Mouse (Mus musculus) adrenal gland, postnatal 25 days (tissue): ENCODE measurements at regions not wholly inside any gene's neighbourhood (a gene's known extent, or its start where the extent isn't known, plus 50 kb on each side); places are given as distances from the start of the nearest gene placed in this dataset.

Experiments used
- DNase-seq: peaks from one replicate; pipeline ENCODE4 v3.0.0; 2021; ENCODE audit warnings: mixed read lengths

DNA sequence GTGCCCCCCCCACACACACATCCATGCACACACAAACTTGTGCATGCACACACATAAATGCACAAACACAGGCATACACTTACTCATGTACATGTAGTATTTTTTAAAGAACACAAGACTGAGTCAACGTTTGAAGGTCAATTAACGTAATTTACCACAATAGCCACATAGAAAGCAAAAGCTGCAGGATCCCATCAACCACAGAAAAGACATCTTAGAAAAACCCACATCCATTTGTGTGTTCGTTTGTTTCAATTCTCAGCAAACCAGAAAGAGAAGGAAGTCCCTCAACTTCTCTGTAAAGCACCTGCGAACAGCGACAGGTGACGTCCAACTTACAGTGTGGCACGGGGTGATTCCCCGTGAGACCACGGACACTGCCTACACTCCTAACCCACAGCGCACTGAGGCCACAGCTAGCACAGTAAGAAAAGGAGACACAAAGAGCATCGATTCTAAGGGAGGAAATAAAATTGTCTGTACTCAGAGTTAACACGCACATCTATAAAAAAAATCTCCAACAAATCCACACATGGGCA, 53.8 kb downstream of the Dio3 start:
- no peak for DNase-seq

DNA sequence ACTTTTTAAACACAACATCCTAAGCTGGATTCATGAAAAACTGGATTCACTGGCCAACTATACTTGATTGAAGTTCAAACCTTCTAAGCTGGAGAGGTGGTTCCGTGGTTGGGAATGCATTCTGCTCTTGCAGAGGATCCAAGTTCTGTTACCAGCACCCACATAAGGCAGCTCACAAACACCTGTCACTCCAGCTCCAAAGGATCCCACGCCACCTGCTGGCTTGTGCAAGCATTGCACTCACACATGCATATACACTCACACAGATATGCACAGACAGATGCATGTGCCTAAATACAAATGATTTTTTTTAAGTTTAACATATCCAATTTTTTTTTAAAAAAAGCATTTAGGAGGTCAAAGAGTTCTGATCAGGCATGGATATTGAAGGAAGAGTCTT, 55.7 kb downstream of the Dio3 start:
- DNase-seq: no peak

DNA sequence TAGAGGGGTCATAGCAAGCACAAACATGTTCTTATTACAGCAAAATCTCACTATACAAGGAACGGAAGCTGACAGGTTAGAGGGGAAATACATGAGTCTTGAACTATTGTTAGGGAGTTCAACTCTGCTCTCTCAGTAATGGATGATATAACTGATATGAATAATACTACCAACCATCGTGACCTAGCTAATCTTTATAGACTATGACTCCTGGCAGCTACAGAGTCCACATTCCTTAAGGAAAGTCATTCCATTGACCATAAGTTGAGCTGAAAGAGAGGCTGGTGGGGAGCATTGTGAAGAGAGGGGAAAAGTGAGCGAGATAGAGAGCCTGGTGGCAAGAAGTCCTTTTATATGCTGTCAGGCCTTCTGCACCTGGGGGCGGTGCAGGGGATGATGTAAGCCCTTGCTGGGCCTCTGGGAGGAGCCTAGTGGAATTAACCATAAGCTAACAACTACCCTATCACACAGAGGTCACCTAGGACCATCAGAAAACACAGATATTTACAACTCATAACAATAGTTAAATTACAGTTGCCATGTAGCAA, 65.5 kb downstream of the Dio3 start:
- DNase-seq: no peak

DNA sequence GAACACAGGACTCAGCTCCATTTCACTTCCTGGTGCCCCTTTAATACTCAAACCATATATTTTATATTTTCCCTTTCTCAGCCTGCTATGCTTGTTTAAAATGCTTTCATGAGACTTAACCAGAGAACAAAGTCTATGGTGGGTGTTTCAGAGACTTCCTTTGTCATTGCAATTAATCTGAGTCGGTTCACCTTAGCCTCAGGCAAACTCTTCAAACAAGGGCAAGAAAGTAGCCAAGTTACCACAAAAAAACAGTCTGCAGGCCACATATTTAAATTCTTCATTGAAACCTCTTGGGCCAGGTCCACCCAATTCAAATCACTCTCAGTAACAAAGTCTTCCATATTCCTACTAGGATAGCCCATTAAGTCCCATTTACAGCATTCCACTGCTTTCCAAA, 70.8 kb downstream of the Dio3 start:
- no peak for DNase-seq

DNA sequence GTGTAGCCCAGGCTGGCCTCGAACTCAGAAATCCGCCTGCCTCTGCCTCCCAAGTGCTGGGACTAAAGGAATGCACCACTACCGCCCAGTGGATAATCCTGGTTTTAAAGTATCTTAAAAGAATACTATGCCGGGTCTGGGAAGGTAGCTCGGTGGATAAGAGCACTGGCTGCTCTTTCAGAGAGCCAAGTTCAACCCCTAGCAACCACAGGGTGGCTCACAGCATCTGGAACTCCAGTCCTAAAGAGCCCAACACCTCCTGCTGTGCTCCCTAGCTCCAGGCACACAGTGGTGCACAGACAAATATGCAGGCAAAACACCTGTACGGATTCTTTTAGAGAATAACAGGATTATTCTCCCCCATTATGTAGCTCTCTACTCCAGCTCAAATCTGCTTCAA, 77.0 kb downstream of the Dio3 start:
- no peak for DNase-seq

DNA sequence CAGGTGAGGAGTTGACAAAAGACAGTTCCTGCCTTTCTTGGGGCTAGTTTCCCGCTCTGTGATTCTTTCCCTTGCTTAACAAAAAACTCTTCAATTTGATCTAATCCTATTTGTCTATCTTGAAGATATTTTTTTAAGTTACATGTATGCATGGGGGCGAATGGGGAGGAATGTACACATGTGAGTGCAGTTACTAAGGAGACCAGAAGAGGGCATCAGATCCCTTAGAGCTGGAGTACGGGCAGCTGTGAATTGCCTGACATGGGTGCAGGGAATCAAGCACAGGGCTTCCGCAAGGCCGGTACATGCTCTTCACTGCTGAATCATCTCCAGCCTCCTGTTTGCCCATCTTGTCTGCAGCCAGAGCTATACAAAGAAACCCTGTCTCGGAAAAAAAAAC, 79.8 kb upstream of the Ppp2r5c start:
- no peak for DNase-seq

DNA sequence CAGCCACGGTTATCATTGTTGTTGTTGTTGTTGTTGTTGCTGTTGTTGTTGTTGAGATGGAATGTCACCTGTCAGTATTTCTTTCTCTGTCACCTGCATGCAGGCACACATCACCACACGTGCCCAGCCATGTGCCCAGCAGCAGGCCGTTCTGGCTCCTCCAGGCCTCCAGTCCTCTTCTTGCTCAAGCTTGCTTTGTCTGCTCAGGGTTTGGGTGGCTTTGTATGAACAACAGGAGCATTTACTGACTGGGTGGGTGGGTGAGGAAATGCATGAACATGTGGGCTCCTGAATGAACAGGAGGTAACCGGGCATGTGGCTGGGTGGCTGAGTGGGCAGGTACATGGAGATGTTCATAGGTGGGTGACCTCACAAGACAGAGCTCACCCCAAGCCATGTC, 79.1 kb upstream of the Ppp2r5c start:
- no peak for DNase-seq

DNA sequence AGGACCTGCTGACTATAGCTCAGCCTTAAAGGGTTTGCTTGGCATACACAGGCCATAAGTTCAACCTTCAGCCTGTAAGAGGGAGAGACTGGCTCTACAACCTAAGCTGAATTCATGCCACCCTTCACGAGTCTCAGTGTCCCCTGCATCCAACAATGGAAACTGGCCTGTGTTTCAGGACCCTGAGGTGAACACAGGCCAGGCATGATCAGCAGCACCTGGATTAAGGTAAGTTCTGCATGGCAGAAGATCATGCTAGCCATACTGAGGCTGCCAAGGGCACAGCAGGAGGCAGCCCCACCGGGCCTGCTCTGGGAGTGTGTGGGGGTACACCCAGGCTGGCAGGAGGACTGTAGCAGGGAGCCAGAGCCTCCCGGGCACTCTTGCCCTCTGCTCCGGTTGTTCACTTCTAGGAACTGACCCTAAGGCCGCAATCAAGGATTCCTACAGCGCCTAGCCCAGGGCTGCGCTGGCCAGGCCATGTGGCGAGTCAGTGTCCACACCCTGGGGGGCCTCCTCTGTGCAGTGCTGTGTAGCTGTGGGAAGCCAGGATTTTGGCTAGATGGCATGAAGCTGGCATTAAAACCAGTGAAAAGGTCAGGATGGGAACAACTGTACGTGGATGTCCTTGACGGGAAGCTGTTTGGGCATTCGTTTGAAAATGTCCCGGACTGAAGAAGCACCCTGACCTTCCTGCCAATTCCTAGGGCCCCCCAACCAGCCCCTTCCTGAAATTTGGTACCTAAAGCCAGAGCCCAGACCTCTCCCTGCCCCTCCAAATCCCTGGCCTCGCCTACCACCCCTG, 74.8 kb upstream of the Ppp2r5c start:
- no peak for DNase-seq

DNA sequence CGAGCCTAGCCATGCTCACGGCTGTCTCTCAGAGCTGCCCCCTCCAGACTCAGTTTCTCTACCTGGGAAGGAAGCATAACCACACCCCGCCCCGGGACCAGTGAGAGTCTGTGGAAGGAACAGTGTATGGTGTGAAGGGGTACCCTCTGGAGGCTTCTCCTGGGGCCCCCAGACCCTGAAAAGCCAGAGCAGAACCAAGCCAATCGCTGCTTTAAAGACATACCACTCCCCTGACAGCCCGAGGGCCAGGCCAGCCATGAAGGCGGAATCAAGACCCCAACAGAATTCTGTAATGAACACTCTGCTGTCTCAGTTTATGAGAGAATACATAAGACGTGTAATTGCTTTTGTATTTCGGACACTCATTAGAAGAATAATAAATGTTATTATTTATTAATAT, 73.9 kb upstream of the Ppp2r5c start:
- DNase-seq: no peak

DNA sequence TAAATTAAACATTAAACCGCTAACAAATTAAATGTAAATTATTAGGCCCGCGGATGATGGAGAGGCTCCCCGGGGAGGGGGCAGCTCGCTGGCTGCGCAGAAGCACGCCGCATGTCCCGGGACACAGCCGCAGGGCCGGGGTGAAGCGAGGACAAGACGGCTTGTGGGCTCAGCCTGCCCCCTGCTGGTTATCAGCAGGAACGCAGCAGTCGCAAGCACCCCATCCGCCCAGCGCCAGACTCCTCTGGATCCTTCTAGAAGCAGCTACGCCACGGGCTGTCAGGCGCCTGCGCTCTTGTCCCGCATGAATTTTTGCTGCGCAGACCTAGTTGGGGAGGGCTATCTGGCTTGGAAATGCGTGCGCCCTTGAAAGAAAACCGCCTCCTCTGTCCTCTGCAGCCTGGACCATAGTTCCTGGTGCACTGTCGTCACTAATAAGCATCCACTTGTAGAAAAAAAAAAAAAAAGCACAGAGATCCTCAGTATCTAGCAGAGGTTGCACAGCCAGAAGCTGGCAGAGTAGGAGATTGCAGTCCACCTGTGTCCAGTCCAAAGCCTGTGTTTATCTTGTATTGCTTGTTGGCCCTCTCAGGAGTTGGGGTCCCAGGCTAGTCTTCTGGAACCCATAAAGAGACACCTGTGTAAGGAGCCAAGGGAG, 73.4 kb upstream of the Ppp2r5c start:
- peak; percentile 89 for DNase-seq

DNA sequence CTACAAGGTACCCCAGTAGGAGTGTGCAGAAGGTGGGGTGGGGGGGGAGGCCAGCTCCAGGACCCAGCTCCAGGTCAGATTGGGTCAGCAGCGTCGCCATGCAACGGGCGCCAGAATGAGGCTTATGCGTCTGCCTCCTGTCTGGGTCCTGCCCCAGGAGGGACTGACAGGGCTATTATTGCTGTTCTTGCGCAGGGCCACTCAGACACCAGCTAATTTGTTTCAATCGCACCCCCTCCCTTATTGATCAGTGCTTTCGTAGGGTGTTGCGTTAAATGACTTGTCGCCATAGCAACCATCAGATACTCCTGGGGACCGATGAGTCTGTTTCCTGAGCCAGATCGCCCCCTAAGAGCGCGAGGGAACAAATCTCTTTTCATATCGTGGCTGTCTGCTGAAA, 71.8 kb upstream of the Ppp2r5c start:
- DNase-seq: no peak

DNA sequence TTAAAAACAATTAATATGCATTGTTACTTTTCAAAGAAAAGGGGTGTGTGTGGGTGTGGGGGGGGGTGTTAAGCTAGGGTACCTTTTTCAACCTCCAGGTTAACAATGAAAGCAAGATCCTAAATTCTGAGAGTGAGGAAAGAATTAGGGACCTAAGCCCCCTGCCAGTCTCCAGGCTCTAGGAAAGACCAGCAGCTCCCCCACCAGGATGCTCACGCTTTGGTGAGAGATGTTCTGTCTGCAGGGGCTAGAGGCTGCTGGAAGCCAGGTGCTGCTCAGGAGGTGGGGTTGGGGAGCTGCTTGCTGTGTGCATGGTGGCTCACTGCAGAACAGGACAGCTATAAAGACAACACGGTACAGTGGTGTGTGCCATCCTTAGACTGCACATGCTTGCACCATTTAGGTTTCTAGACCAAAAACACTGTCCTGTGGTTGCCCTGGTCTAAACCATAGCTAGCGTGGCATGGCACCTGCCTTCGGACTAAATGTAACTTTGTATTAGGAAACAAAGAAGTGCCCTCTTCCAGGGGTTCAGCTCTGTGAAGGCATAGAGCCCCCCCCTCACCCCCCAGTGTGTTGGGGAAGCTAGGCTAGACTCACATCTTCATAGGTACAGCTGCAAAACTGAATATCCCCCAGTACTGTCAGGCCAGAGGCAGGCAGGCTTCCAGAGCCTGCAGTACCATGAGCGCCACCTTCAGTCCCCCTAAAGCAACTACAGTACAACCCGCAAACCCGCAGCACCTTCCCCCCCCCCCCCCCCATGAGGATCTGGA, 70.7 kb upstream of the Ppp2r5c start:
- DNase-seq: peak; percentile 26

DNA sequence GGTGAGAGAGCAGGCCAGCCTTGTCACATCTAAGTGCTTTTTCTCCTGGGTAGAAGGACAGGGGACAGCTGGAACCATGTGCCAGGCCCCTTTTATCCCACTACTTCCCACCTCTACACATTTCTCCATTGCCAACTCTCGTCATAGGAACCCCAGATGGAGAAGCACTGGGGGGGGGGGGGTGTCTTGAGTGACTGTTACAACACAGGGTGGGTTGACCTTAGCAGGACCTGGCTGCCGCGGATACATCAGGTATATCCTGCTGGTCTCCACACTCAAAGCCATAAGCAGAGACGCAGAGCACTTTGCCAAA, 70.1 kb upstream of the Ppp2r5c start:
- no peak for DNase-seq

DNA sequence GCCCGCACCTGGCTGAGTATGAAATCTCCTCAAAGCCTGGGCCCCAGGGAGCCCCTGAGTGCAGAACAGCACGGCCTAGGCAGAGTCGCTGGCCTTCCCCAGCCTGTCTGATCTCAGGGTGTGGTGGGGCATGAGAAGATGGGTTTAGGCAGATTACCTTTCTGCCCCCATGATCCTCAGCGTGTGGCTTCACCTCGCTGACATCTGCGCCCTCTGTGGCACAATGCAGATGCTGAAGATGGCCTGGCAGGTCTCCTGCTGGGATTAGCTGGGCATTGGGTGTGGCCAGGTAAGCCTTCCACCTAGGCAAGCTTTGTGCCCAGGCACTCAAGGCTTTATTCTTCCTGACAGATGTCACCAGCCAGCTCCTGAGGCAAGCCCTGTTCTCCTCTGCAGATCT, 69.6 kb upstream of the Ppp2r5c start:
- DNase-seq: no peak

DNA sequence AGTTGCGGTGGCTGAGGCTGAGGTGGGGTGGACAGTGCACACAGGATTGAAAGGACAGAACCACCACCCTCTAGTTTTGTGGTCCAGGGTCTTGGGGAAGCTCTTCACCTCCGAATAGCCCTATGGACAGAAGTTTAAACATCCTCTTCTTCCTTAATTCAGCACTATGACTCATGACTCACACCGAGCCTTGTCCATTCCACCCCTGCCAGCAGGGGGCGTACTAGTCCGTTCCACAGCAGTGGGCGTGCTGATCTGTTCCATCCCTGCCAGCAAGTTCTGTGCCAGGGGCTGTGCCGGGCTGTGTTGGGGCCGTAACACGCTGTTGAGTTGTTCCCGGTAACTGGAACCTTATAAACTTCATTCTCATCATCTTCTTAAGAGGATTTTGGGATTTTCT, 69.2 kb upstream of the Ppp2r5c start:
- DNase-seq: peak; percentile 77

DNA sequence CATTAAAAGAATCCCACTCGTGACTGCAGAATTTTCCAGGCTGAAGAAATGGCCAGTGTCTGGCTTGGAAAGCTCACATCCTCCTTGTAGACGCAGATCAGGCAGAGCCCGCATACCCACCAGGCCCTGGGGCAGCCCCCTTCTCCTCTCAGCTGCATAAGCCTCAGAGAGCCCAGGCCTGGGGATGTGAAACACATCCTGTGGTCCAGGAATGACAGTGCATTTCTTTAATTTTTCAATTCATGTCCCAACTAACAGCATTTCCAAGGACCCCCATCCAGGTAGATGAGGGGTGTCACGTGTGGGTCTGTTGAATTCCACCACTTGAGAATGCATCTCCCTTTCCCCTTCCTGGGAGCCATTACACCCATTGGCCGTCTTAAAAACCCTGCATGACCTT, 68.6 kb upstream of the Ppp2r5c start:
- DNase-seq: no peak

DNA sequence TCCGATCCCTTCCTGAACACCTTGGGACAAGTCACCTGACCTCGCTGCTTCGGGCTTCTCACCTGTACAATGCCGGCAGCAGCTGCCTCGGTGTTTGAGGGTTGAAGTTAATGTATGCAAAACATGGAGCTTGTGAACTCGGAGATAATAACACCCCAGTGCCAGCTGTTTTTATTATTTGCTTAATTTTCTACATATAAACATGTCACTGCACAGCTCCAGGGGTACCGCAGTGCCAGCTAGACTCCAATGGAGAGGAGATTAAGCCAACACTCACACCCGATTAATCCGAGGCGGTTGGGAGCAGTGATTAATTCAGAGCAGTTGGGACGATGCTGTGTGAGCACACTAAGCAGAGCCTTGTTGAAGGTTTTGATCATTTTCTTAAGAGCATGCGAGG, 67.2 kb upstream of the Ppp2r5c start:
- DNase-seq: no peak

DNA sequence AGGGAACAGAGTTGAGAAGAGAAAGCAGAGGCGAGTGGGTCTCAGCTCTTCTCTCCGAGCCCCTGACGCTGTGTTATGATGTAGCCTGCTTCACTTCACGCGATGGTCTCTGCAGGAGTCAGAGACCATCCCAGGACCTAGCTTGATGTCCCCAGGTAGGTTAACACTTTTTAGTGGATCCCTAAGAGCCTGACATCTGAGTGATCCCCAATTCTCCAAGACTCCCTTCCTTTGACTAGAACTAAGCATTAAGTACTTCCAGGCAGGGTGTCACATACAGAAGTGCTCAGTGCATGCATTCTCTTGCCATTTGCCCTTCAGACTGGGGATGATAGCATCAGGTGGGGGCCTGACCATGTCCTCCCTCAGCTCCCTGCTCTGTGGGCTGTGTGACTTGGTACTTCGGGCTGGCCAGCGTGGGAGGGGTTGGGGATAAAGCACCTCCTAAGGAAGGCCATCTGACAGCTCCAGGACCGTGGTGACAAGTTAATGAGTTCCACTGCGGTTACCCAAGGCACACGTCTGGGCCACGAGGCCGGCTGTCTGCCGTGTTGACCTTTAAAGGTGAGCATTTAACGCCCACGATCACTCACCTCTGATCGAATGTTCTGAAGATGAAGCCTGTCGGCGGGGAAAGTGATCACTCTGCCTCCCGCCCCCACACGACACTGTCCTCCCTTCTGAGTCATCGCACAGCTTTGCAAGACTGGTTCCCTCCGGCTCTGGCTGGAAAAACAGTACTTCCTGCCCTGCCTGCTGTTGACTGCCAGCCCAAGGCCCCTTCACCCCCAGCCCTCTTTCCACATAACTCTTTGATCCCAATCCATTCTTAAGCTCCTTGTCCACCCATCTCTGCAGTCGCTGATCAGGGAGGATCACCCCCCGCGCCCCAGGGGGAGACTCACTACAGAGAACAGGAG, 65.8 kb upstream of the Ppp2r5c start:
- peak; percentile 73 for DNase-seq

DNA sequence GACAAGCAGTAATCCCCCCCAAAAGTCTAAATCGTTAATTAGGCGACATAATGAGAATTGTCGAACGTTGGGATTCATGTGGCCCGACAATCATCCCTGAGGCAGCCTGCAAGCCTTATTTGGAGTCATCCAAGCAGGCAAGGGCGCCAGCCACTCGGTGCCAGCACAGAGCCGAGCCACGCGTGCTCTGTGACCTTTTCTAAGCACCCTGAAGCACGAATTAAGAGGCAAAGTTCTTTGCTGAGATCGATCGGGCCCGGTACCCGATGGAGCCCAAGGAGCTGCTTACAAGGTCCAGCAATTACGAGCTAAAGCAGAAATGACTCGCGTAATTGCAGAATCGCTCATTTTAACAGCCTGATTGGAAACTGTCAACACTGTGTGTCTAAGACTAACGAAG, 61.9 kb upstream of the Ppp2r5c start:
- no peak for DNase-seq

DNA sequence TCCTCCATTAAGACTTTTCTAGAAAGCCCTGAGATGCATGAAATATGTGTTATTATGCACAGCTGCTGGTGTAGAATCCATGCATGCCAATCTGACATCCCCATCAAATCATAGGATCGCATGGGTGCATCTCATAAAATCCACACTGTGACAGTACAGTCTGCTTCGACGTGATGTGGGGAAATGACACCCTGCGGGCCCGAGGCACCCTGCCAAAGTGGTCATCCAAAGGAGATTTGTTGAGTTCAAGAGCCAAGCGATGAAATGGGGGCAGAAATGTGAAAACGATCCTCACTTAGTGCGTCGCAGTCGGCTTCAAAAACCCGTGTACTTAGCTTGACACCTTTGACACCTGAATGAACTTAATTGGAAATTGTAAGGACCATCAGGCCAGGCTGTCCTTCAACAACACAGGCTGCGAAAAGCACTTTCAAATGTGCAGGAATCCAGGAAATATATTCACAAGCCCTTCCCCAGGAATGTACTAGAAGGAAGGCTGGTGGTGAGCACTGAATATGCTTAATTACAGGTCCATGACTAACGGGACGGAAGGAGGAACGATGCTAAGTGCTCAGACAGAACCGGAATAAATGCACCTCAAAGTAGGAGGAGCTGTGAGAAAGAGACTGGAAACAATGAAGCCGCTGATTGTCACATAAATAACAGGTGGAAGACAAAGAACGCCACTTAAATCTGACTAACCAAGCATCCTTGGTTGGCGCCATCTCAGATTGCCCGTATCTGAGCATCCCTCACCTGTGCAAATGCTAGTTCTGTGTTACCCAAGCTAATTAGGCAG, 60.9 kb upstream of the Ppp2r5c start:
- no peak for DNase-seq

DNA sequence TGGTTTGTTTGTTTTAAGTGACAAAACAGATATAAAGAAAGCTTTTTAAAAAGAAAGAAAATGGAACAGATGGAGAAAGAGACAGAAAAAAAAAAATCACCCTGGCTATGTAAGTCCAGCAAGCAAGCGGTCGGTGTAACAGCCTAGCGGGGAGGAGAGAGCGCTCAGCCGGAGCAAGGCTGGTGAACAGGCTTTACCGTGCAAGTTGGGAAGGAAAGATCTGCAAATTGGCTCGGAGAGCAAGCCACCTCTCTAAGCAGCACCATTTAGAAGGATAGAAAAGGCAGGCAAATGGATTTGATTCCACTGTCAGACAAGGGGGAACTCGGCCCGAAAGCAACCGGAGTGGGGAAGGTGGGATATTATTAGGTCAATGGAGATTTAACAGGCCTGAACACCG, 59.9 kb upstream of the Ppp2r5c start:
- no peak for DNase-seq
